Mouse (Mus musculus): ENCODE results near the gene Irx2. TPM values are rescaled to one million over a fixed set of nuclear protein-coding genes. Genes with fewer than 3 reads are reported as not detected.

Gene Irx2
- total RNA-seq (2014; rRNA removed): 68.5 and 76.4 TPM in 2 replicates
- 21.2 and 26.5 TPM in 2 replicates for polyA plus RNA-seq (2015; fragmentation: Nextera tagmentation; extraction: Ambion mirVana)

DNA sequence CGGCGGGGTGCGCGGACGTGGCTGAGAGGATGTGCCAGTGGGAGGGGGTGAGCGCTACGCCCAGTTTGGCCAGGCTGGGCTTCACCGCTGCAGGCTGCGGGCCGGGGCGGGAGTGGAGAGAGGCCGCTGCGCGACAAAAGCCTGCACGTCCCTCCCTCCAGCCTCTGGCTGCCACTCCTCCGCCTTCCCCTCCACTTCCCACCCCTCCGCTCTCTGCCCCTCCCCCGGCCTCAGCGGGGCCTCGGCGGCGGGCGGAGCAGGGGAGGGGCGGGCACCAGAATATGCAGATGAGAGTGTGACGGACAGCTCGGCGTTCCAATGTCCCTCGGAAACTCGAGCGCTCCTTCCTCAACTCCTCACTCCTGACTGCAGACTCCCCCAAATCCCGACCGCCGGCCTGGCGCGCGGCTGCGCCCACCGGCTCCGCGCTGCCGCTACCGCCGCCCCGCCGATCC lies at the start of gene Irx2:
Irx2 (plus strand) TSS at position 359 of the 455 bp plus-strand sequence.
- Histone ChIP-seq H3K9ac (replicated peaks; ENCODE audit: low read length, poor library complexity, severe bottlenecking) (peak within 1 kb of the TSS; percentile 81), H3K4me1 (ENCODE audit: insufficient read depth, low read length) (no peaks in the 10 kb centered on the region; the same call in 1 of the 2 replicates), H3K4me2 (ENCODE audit: low read depth, low read length, poor library complexity, severe bottlenecking) (peak within 1 kb of the TSS; percentile 73), H3K27me3 (ENCODE audit: insufficient read depth, low read length) (peaks cover 10% of the 10 kb centered on the region), H3K27ac (ENCODE audit: low read depth, low read length) (peak within 1 kb of the TSS; percentile 85), H3K36me3 (ENCODE audit: insufficient read depth, low read length) (no peaks in the 10 kb centered on the region), H3K4me3 (ENCODE audit: low read depth, low read length) (peak within 1 kb of the TSS; percentile 48), H3K9me3 (ENCODE audit: low read length) (no peaks in the 10 kb centered on the region)
- DNase-seq (ENCODE audit: low spot score) (peak; percentile 91), ATAC-seq (ENCODE audit: low FRiP score) (peak; percentile 87)
- TF ChIP-seq CTCF (IDR thresholded peaks at IDR 0.05): no peak
- under 1% methylated on average over 23 of the region's 45 CpGs for WGBS

DNA sequence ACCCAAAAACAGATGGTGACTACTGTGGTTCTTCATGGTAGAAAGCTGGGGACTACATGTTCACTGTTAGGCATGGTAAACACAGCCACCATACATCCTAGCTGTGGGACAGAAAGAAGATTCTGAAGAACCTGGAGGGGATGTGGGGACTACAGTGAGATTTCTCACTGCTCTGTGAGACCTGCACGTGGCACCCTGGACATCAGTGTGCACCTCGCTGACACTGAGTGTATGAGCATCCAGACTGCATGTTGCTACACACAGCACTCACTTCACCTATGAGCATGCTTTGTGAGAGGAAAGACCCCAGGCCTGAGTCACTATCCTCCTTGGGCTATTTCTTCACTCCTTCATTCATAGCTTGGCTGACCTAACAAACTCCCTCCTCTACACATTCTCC lies 47.3 kb upstream of the Irx2 start:
- ATAC-seq (ENCODE audit: low FRiP score) (no peak), DNase-seq (ENCODE audit: low spot score) (no peak)
- Histone ChIP-seq H3K4me1 (ENCODE audit: insufficient read depth, low read length) (no peaks in the 10 kb centered on the region), H3K36me3 (ENCODE audit: insufficient read depth, low read length) (no peaks in the 10 kb centered on the region), H3K27me3 (ENCODE audit: insufficient read depth, low read length) (no peaks in the 10 kb centered on the region), H3K9ac (replicated peaks; ENCODE audit: low read length, poor library complexity, severe bottlenecking) (no peak overlapping the region), H3K27ac (ENCODE audit: low read depth, low read length) (no peak overlapping the region), H3K4me3 (ENCODE audit: low read depth, low read length) (no peak overlapping the region), H3K9me3 (ENCODE audit: low read length) (no peaks in the 10 kb centered on the region), H3K4me2 (ENCODE audit: low read depth, low read length, poor library complexity, severe bottlenecking) (no peak overlapping the region)
- WGBS: 92% methylated on average over 2 of the region's 2 CpGs
- no peak for TF ChIP-seq CTCF (IDR thresholded peaks at IDR 0.05)

DNA sequence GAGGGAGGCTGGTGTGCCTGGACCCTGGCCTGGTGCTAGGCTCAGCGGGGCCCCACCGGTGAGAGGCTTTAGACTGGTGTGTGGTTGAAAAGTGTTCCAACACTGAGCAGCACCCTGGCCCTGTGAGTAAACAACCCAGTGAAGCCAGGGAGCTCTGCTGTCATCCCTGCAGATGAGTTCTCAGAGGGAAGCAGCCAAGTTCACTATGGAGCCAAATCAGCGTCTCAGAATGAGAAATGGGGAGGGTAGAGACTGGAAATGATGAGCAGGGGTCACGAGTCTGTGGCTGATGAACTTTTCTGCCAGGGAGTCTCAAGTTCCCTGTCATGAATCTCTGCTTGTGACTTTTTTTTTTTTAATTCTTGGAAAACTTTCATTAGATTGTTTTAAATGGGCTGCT lies 36.1 kb upstream of the Irx2 start:
- no peaks in the 10 kb centered on the region for H3K4me1 ChIP-seq (ENCODE audit: insufficient read depth, low read length)
- no peaks in the 10 kb centered on the region for H3K36me3 ChIP-seq (ENCODE audit: insufficient read depth, low read length)
- H3K27ac ChIP-seq (ENCODE audit: low read depth, low read length): no peak overlapping the region
- DNase-seq (ENCODE audit: low spot score) (no peak), ATAC-seq (ENCODE audit: low FRiP score) (no peak)
- H3K27me3 ChIP-seq (ENCODE audit: insufficient read depth, low read length): no peaks in the 10 kb centered on the region
- H3K9me3 ChIP-seq (ENCODE audit: low read length): no peaks in the 10 kb centered on the region
- no peak overlapping the region for H3K9ac ChIP-seq (replicated peaks; ENCODE audit: low read length, poor library complexity, severe bottlenecking)
- no peak overlapping the region for H3K4me3 ChIP-seq (ENCODE audit: low read depth, low read length)
- H3K4me2 ChIP-seq (ENCODE audit: low read depth, low read length, poor library complexity, severe bottlenecking): no peak overlapping the region
- 66% methylated on average over 4 of the region's 4 CpGs for WGBS
- TF ChIP-seq CTCF (IDR thresholded peaks at IDR 0.05): no peak

DNA sequence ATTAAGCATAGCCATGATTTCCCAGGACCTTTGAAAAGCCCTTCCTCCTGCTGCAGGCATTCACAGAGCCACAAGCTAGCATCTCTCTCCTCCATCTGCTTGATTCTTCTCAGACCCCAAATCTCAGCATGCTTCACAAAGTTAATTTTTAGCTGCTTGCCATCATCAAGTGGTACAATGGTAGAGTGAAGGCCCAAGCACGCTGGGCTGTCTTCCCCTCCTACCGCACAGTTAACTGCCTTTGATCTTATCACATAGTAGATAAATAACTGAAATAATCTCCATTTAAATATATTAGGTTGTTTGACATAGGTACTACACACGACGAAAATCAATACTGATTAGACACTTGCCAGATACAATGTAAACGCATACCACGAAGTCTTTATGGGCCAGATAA lies 35.3 kb upstream of the Irx2 start:
- ATAC-seq (ENCODE audit: low FRiP score) (no peak), DNase-seq (ENCODE audit: low spot score) (no peak)
- TF ChIP-seq CTCF (IDR thresholded peaks at IDR 0.05): no peak
- H3K4me2 ChIP-seq (ENCODE audit: low read depth, low read length, poor library complexity, severe bottlenecking): no peak overlapping the region
- H3K4me3 ChIP-seq (ENCODE audit: low read depth, low read length): no peak overlapping the region
- H3K9me3 ChIP-seq (ENCODE audit: low read length): no peaks in the 10 kb centered on the region
- 89% methylated on average over 6 of the region's 6 CpGs for WGBS
- H3K27me3 ChIP-seq (ENCODE audit: insufficient read depth, low read length): no peaks in the 10 kb centered on the region
- no peak overlapping the region for H3K27ac ChIP-seq (ENCODE audit: low read depth, low read length)
- H3K9ac ChIP-seq (replicated peaks; ENCODE audit: low read length, poor library complexity, severe bottlenecking): no peak overlapping the region
- no peaks in the 10 kb centered on the region for H3K36me3 ChIP-seq (ENCODE audit: insufficient read depth, low read length)
- H3K4me1 ChIP-seq (ENCODE audit: insufficient read depth, low read length): no peaks in the 10 kb centered on the region

GRCm38 (mm10) chr13:72593710-72594111 lies 34.9 kb upstream of the Irx2 start:
- H3K27me3 ChIP-seq (ENCODE audit: insufficient read depth, low read length): no peaks in the 10 kb centered on the region
- H3K36me3 ChIP-seq (ENCODE audit: insufficient read depth, low read length): no peaks in the 10 kb centered on the region
- no peaks in the 10 kb centered on the region for H3K4me1 ChIP-seq (ENCODE audit: insufficient read depth, low read length)
- DNase-seq (ENCODE audit: low spot score): no peak
- no peak overlapping the region for H3K4me3 ChIP-seq (ENCODE audit: low read depth, low read length)
- ATAC-seq (ENCODE audit: low FRiP score): no peak
- no peak overlapping the region for H3K27ac ChIP-seq (ENCODE audit: low read depth, low read length)
- no peak overlapping the region for H3K4me2 ChIP-seq (ENCODE audit: low read depth, low read length, poor library complexity, severe bottlenecking)
- no peak for TF ChIP-seq CTCF (IDR thresholded peaks at IDR 0.05)
- H3K9me3 ChIP-seq (ENCODE audit: low read length): no peaks in the 10 kb centered on the region
- H3K9ac ChIP-seq (replicated peaks; ENCODE audit: low read length, poor library complexity, severe bottlenecking): no peak overlapping the region
- WGBS: 88% methylated on average over 4 of the region's 4 CpGs

DNA sequence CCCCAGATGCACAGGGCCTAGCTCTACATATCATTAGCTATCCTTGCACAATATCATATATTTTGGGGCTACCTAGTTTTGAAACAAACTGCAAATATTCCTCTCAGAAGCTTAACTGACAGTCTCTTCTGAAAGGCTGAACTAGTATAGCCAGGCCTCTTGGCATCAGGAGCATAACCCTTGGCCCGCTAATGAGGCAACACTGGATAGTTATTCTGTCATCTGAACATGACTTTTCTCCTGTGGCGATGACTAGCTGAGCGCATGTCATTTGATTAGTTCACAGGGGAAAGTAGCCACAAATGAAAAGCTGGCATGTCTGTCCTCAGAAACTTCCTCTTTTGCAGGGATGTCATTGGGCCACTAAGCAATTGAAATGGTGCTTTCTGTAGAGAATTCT lies 29.4 kb upstream of the Irx2 start:
- Histone ChIP-seq H3K27ac (ENCODE audit: low read depth, low read length) (no peak overlapping the region), H3K9ac (replicated peaks; ENCODE audit: low read length, poor library complexity, severe bottlenecking) (no peak overlapping the region), H3K9me3 (ENCODE audit: low read length) (no peaks in the 10 kb centered on the region), H3K27me3 (ENCODE audit: insufficient read depth, low read length) (no peaks in the 10 kb centered on the region), H3K4me3 (ENCODE audit: low read depth, low read length) (no peak overlapping the region), H3K4me2 (ENCODE audit: low read depth, low read length, poor library complexity, severe bottlenecking) (no peak overlapping the region), H3K4me1 (ENCODE audit: insufficient read depth, low read length) (no peaks in the 10 kb centered on the region), H3K36me3 (ENCODE audit: insufficient read depth, low read length) (no peaks in the 10 kb centered on the region)
- no peak for TF ChIP-seq CTCF (IDR thresholded peaks at IDR 0.05)
- DNase-seq (ENCODE audit: low spot score) (no peak), ATAC-seq (ENCODE audit: low FRiP score) (no peak)
- 91% methylated on average over 3 of the region's 3 CpGs for WGBS
